Mouse (Mus musculus) colon, adult 2 months (tissue): ENCODE data around the gene Prkag1. TPM values are rescaled to one million over a fixed set of nuclear protein-coding genes. Genes with fewer than 3 reads are reported as not detected.

ENCODE experiments used
- polyA plus RNA-seq: library from polyadenylated mRNA; depleted of rRNA; stranded (reverse); fragments of >200 nt; gene quantifications from 2 replicates; pipeline ENCODE4 v1.2.3, GENCODE M21; 2012; rRNA removed

Prkag1 gene
- polyA plus RNA-seq, result 45.2 and 50.3 TPM in 2 replicates

GRCm38 (mm10) chr15:98830736-98831683, at the start of gene Prkag1:
Prkag1 (minus strand) TSS chr15:98831521.

GRCm38 (mm10) chr15:98871070-98871915, 40.0 kb upstream of the Prkag1 start, which contains the start of gene Kmt2d:
Kmt2d (minus strand) TSS chr15:98871204.

GRCm38 (mm10) chr15:98809390-98809789, 21.9 kb downstream of the Prkag1 start, which contains the start of gene Ddn:
Ddn (minus strand) TSS chr15:98809490.

GRCm38 (mm10) chr15:98789661-98790535, 41.4 kb downstream of the Prkag1 start, which contains the start of gene Wnt1:
Wnt1 (plus strand) TSS chr15:98789857.

GRCm38 (mm10) chr15:98777762-98778161, 53.6 kb downstream of the Prkag1 start, which contains the start of gene Wnt10b:
Wnt10b (minus strand) TSS chr15:98778150.

Other genes starting within 250 kb of the Prkag1 start
- 189 and 211 TPM in 2 replicates for gene Adcy6, start 221.4 kb downstream of the Prkag1 start, polyA plus RNA-seq
- 96.4 and 107 TPM in 2 replicates for gene Cacnb3, start 200.7 kb downstream of the Prkag1 start, polyA plus RNA-seq
- gene Ddx23, start 168.6 kb downstream of the Prkag1 start, polyA plus RNA-seq, result 29.0 and 31.4 TPM in 2 replicates
- gene Rnd1, start 154.1 kb downstream of the Prkag1 start, polyA plus RNA-seq, result 1.2 and 2.3 TPM in 2 replicates
- gene Ccdc65, start 123.3 kb downstream of the Prkag1 start, polyA plus RNA-seq, result 0.22 and 0.43 TPM in 2 replicates
- gene Fkbp11, start 103.3 kb downstream of the Prkag1 start, polyA plus RNA-seq, result 26.7 and 49.8 TPM in 2 replicates
- 75.8 and 94.5 TPM in 2 replicates for gene Arf3, start 68.3 kb downstream of the Prkag1 start, polyA plus RNA-seq
- 0.30 and 0.65 TPM in 2 replicates for gene Wnt10b, start 53.4 kb downstream of the Prkag1 start, polyA plus RNA-seq
- 0.07 TPM in 1 of 2 replicates, not detected in the other for gene Wnt1, start 41.7 kb downstream of the Prkag1 start, polyA plus RNA-seq
- not detected in 2 replicates for gene Ddn, start 22.0 kb downstream of the Prkag1 start, polyA plus RNA-seq
- 23.9 and 26.7 TPM in 2 replicates for gene Kmt2d, start 39.7 kb upstream of the Prkag1 start, polyA plus RNA-seq
- 1.9 and 2.1 TPM in 2 replicates for gene Rhebl1, start 63.0 kb upstream of the Prkag1 start, polyA plus RNA-seq
- gene Dhh, start 67.0 kb upstream of the Prkag1 start, polyA plus RNA-seq, result 0.72 and 0.93 TPM in 2 replicates
- gene Lmbr1l, start 86.7 kb upstream of the Prkag1 start, polyA plus RNA-seq, result 56.6 and 93.6 TPM in 2 replicates
- gene Tuba1b, start 103.0 kb upstream of the Prkag1 start, polyA plus RNA-seq, result 551 and 757 TPM in 2 replicates
- 98.4 and 128 TPM in 2 replicates for gene Gm49450, start 122.0 kb upstream of the Prkag1 start, polyA plus RNA-seq
- gene Tuba1a, start 122.2 kb upstream of the Prkag1 start, polyA plus RNA-seq, result 192 and 198 TPM in 2 replicates
- 219 and 270 TPM in 2 replicates for gene Tuba1c, start 198.4 kb upstream of the Prkag1 start, polyA plus RNA-seq
- 17.4 and 17.7 TPM in 2 replicates for gene Prph, start 223.7 kb upstream of the Prkag1 start, polyA plus RNA-seq
- gene Troap, start 243.1 kb upstream of the Prkag1 start, polyA plus RNA-seq, result 9.4 and 10.0 TPM in 2 replicates